Mouse (Mus musculus): ENCODE measurements around the gene Trim63. TPM values are rescaled to one million over a fixed set of nuclear protein-coding genes. Genes with fewer than 3 reads are reported as not detected.

The Trim63 gene
- polyA plus RNA-seq, 1 experiment from 2014 or later: 1.0 TPM

Other genes with a start within 250 kb of the Trim63 start
- 27.0 and 29.7 TPM in 2 replicates for gene Cd52, start 220.0 kb upstream of the Trim63 start, polyA plus RNA-seq (2015; fragmentation: Nextera tagmentation; extraction: Ambion mirVana)
- 4.4 and 6.0 TPM in 2 replicates for gene Ubxn11, start 212.6 kb upstream of the Trim63 start, polyA plus RNA-seq (2015; fragmentation: Nextera tagmentation; extraction: Ambion mirVana)
- 362 and 375 TPM in 2 replicates for gene Sh3bgrl3, start 186.3 kb upstream of the Trim63 start, polyA plus RNA-seq (2015; fragmentation: Nextera tagmentation; extraction: Ambion mirVana)
- gene Cep85, start 128.0 kb upstream of the Trim63 start, polyA plus RNA-seq (2015; fragmentation: Nextera tagmentation; extraction: Ambion mirVana): 90.0 and 91.6 TPM in 2 replicates
- not detected in 2 replicates for gene Gm7534, start 112.1 kb upstream of the Trim63 start, polyA plus RNA-seq (2015; fragmentation: Nextera tagmentation; extraction: Ambion mirVana)
- 0.19 and 0.43 TPM in 2 replicates for gene Catsper4, start 87.7 kb upstream of the Trim63 start, polyA plus RNA-seq (2015; fragmentation: Nextera tagmentation; extraction: Ambion mirVana)
- 12.2 and 12.7 TPM in 2 replicates for gene Cnksr1, start 76.7 kb upstream of the Trim63 start, polyA plus RNA-seq (2015; fragmentation: Nextera tagmentation; extraction: Ambion mirVana)
- 0.23 and 0.34 TPM in 2 replicates for gene E130218I03Rik, start 71.5 kb upstream of the Trim63 start, polyA plus RNA-seq (2015; fragmentation: Nextera tagmentation; extraction: Ambion mirVana)
- 16.4 and 16.7 TPM in 2 replicates for gene Zfp593, start 69.5 kb upstream of the Trim63 start, polyA plus RNA-seq (2015; fragmentation: Nextera tagmentation; extraction: Ambion mirVana)
- gene Gm30191, start 68.2 kb upstream of the Trim63 start, polyA plus RNA-seq (2015; fragmentation: Nextera tagmentation; extraction: Ambion mirVana): not detected in 2 replicates
- 5.0 TPM in 2 replicates for gene Grrp1, start 61.0 kb upstream of the Trim63 start, polyA plus RNA-seq (2015; fragmentation: Nextera tagmentation; extraction: Ambion mirVana)
- 15.7 and 17.9 TPM in 2 replicates for gene Pdik1l, start 27.2 kb upstream of the Trim63 start, polyA plus RNA-seq (2015; fragmentation: Nextera tagmentation; extraction: Ambion mirVana)
- 4.4 and 4.5 TPM in 2 replicates for gene Slc30a2, start 28.1 kb downstream of the Trim63 start, polyA plus RNA-seq (2015; fragmentation: Nextera tagmentation; extraction: Ambion mirVana)
- 1.4 and 1.5 TPM in 2 replicates for gene Extl1, start 68.7 kb downstream of the Trim63 start, polyA plus RNA-seq (2015; fragmentation: Nextera tagmentation; extraction: Ambion mirVana)
- gene Pafah2, start 81.2 kb downstream of the Trim63 start, polyA plus RNA-seq (2015; fragmentation: Nextera tagmentation; extraction: Ambion mirVana): 42.4 and 42.6 TPM in 2 replicates
- gene Stmn1, start 153.2 kb downstream of the Trim63 start, polyA plus RNA-seq (2015; fragmentation: Nextera tagmentation; extraction: Ambion mirVana): 1,243 and 1,415 TPM in 2 replicates
- gene Paqr7, start 181.6 kb downstream of the Trim63 start, polyA plus RNA-seq (2015; fragmentation: Nextera tagmentation; extraction: Ambion mirVana): 11.5 TPM in 2 replicates
- gene Aunip, start 195.9 kb downstream of the Trim63 start, polyA plus RNA-seq (2015; fragmentation: Nextera tagmentation; extraction: Ambion mirVana): 16.0 and 18.0 TPM in 2 replicates
- 88.3 and 96.4 TPM in 2 replicates for gene Mtfr1l, start 220.3 kb downstream of the Trim63 start, polyA plus RNA-seq (2015; fragmentation: Nextera tagmentation; extraction: Ambion mirVana)
- gene Selenon, start 237.0 kb downstream of the Trim63 start, polyA plus RNA-seq (2015; fragmentation: Nextera tagmentation; extraction: Ambion mirVana): 15.3 and 25.1 TPM in 2 replicates